Comparison of ENCODE assay signal across 9 mouse cellular contexts in the genomic region with DNA sequence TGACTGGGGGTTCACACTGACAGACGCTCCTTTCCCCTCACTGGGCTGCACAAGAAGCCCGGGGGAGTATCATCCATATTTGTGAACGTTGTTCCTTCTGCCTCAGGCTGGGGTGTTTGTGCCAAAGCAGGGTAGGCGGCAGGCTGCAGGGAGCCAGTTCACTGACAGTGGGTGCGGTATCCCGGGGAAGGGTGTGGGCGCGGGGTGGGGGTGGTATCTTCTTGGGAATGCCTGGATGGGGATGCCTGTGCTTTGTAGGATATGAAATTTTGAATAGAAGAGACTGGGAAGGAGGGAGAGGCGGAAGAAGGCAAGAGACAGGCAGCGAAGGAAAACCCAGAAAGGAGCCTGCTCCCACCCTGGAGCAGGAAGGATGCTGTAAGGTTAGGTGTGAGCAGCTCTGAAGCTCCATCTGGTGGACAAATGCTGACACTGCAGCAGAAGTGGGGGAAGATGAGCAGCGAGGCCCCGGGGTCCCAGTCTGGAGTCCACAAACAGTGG. TPM values are rescaled to one million over a fixed set of nuclear protein-coding genes. Genes with fewer than 3 reads are reported as not detected.
DNase-seq lines count a peak whose midpoint lies in the region; ATAC-seq and TF ChIP-seq lines count a peak whose summit lies in the region.
"Had no signal": no experiment of that assay in that cellular context is flagged by ENCODE, and none has a peak within 500 bp of the region (broad histone marks: within the 10 kb centered on the region; RNA-seq: fewer than 3 reads in every experiment).

No protein-coding gene starts in this region.

- TF ChIP-seq CTCF in bone marrow, adult 2 months (IDR thresholded peaks at IDR 0.05; ENCODE audit: control insufficient read depth, insufficient read depth, low read length), result peak; percentile 91
- TF ChIP-seq CTCF in embryonic fibroblast, embryonic 13.5 days (IDR thresholded peaks at IDR 0.05; ENCODE audit: borderline replicate concordance, insufficient read depth, low read length), result peak; percentile 94

- ATAC-seq in hindbrain, embryonic 14.5 days (ENCODE audit: low FRiP score), result peak; percentile 67; the same call in 1 of the 2 replicates
- peak; percentile 49; the same call in 1 of the 2 replicates for ATAC-seq in midbrain, embryonic 14.5 days (ENCODE audit: low FRiP score, low TSS enrichment)

- H3K9me3 ChIP-seq in hindbrain, embryonic 14.5 days (ENCODE audit: control insufficient read depth, low read length), result no peaks in the 10 kb centered on the region
- H3K9me3 ChIP-seq in midbrain, embryonic 14.5 days (ENCODE audit: control insufficient read depth, low read length), result no peaks in the 10 kb centered on the region
- H3K9me3 ChIP-seq: megakaryocyte, embryonic 14.5 days had no signal

- TF ChIP-seq POLR2A in bone marrow, adult 2 months (IDR thresholded peaks at IDR 0.05; ENCODE audit: borderline replicate concordance, control insufficient read depth, low read depth, low read length), result no peak
- TF ChIP-seq POLR2A in embryonic fibroblast, embryonic 13.5 days (IDR thresholded peaks at IDR 0.05; ENCODE audit: low read depth, low read length), result no peak

- no peaks in the 10 kb centered on the region for H3K4me1 ChIP-seq in bone marrow, adult 2 months (ENCODE audit: control insufficient read depth, insufficient read depth, low read length)
- H3K4me1 ChIP-seq in embryonic fibroblast, embryonic 13.5 days (ENCODE audit: control insufficient read depth, insufficient read depth, low read length), result no peaks in the 10 kb centered on the region
- no peaks in the 10 kb centered on the region for H3K4me1 ChIP-seq in hindbrain, embryonic 14.5 days (replicated peaks; ENCODE audit: control insufficient read depth, insufficient read depth, low read length)
- 0 out of 2 replicates have a peak, but pooled peaks cover 3% of the 10 kb centered on the region for H3K4me1 ChIP-seq in midbrain, embryonic 14.5 days (ENCODE audit: control insufficient read depth, insufficient read depth, low read length)

- peak; percentile 46 to 85 for DNase-seq in adrenal gland, adult (ENCODE audit: inconsistent age in 2 of 2, low spot score in 1 of 2)
- DNase-seq in adrenal gland, adult 8-10 months, result no peak
- DNase-seq in hindbrain, embryonic 14.5 days (ENCODE audit: low spot score), result peak; percentile 85
- DNase-seq in left cerebral cortex, adult 9 months (ENCODE audit: low spot score in 2 of 2), result peak; percentile 52 to 87
- peak; percentile 87 for DNase-seq in midbrain, embryonic 14.5 days
- DNase-seq in spleen, adult 18-20 months, result peak; percentile 30 to 70

- peak overlapping the region; percentile 14 for H3K4me2 ChIP-seq in hindbrain, embryonic 14.5 days (replicated peaks)
- H3K4me2 ChIP-seq in midbrain, embryonic 14.5 days (ENCODE audit: low read length), result no peak overlapping the region; the same call in 1 of the 2 replicates

- peaks cover 6% of the 10 kb centered on the region; the same call in 1 of the 2 replicates for H3K27me3 ChIP-seq in hindbrain, embryonic 14.5 days (ENCODE audit: control insufficient read depth, insufficient read depth, low read length)
- H3K27me3 ChIP-seq in midbrain, embryonic 14.5 days (ENCODE audit: control insufficient read depth, insufficient read depth, low read length), result no peaks in the 10 kb centered on the region

- 0 out of 2 replicates have a peak overlapping the region, but pooled peaks have one; percentile 19 for H3K9ac ChIP-seq in hindbrain, embryonic 14.5 days
- H3K9ac ChIP-seq in midbrain, embryonic 14.5 days (replicated peaks; ENCODE audit: low read length), result peak overlapping the region; percentile 46; the same call in 1 of the 2 replicates

- H3K36me3 ChIP-seq in hindbrain, embryonic 14.5 days (replicated peaks; ENCODE audit: control insufficient read depth, insufficient read depth), result no peaks in the 10 kb centered on the region
- H3K36me3 ChIP-seq in midbrain, embryonic 14.5 days (ENCODE audit: control insufficient read depth, insufficient read depth, low read length), result no peaks in the 10 kb centered on the region

- 34% methylated on average over 12 of the region's 12 CpGs for WGBS in bone marrow, adult 2 months
- 34% methylated on average over 12 of the region's 12 CpGs for WGBS in hindbrain, embryonic 14.5 days
- WGBS in midbrain, embryonic 14.5 days, result 30% methylated on average over 12 of the region's 12 CpGs

- no peak overlapping the region for H3K4me3 ChIP-seq in bone marrow, adult 2 months (replicated peaks; ENCODE audit: control insufficient read depth, low read depth, low read length)
- H3K4me3 ChIP-seq in embryonic fibroblast, embryonic 13.5 days (ENCODE audit: insufficient read depth, low read length), result no peak overlapping the region
- no peak overlapping the region for H3K4me3 ChIP-seq in hindbrain, embryonic 14.5 days (replicated peaks; ENCODE audit: low read length)
- H3K4me3 ChIP-seq in midbrain, embryonic 14.5 days (replicated peaks; ENCODE audit: low read depth, low read length), result no peak overlapping the region
- H3K4me3 ChIP-seq: megakaryocyte, embryonic 14.5 days had no signal

- H3K27ac ChIP-seq in bone marrow, adult 2 months (ENCODE audit: control insufficient read depth, insufficient read depth, low read depth, low read length, poor library complexity), result no peak overlapping the region
- H3K27ac ChIP-seq in embryonic fibroblast, embryonic 13.5 days (ENCODE audit: insufficient read depth, low read length), result no peak overlapping the region
- no peak overlapping the region for H3K27ac ChIP-seq in hindbrain, embryonic 14.5 days
- H3K27ac ChIP-seq in midbrain, embryonic 14.5 days (replicated peaks; ENCODE audit: low read depth, low read length), result 0 out of 2 replicates have a peak overlapping the region, but pooled peaks have one; percentile 41

RNA-seq across cellular contexts. Expression of a gene that starts 14.8 kb away (rescaled TPM):
- total RNA-seq in adrenal gland, adult 8-10 months (2022), result not detected
- polyA plus RNA-seq in bone marrow, adult 2 months (2011; ENCODE audit: insufficient read depth, insufficient read length, low replicate concordance, missing spikeins), result not detected in 2 replicates
- polyA plus RNA-seq in embryonic fibroblast, embryonic 13.5 days (2011; ENCODE audit: insufficient read length, low read depth, missing spikeins), result not detected in 2 replicates
- not detected in 2 replicates for polyA plus RNA-seq in hindbrain, embryonic 14.5 days (2014; fragmentation: Nextera tagmentation; extraction: Ambion mirVana)
- not detected in 2 replicates for polyA plus RNA-seq in midbrain, embryonic 14.5 days (2014; fragmentation: Nextera tagmentation; extraction: Ambion mirVana)

RNA-seq across cellular contexts. Expression of a gene that starts 38.7 kb away (rescaled TPM):
- 1 to 10 TPM in 1 of 4 experiments, under 1 TPM in 1, not detected in 2; 0.58 to 1.6 TPM for total RNA-seq in adrenal gland, adult 8-10 months (2022)
- not detected in 2 replicates for polyA plus RNA-seq in bone marrow, adult 2 months (2011; ENCODE audit: insufficient read depth, insufficient read length, low replicate concordance, missing spikeins)
- polyA plus RNA-seq in embryonic fibroblast, embryonic 13.5 days (2011; ENCODE audit: insufficient read length, low read depth, missing spikeins), result not detected in 2 replicates
- 6.7 and 7.3 TPM in 2 replicates for polyA plus RNA-seq in hindbrain, embryonic 14.5 days (2014; fragmentation: Nextera tagmentation; extraction: Ambion mirVana)
- 4.9 and 7.4 TPM in 2 replicates for polyA plus RNA-seq in midbrain, embryonic 14.5 days (2014; fragmentation: Nextera tagmentation; extraction: Ambion mirVana)

RNA-seq across cellular contexts. Expression of a gene that starts 59.9 kb away (rescaled TPM):
- 100 to 1,000 TPM; 154 to 281 (median 182) TPM for total RNA-seq in adrenal gland, adult 8-10 months (2022)
- polyA plus RNA-seq in bone marrow, adult 2 months (2011; ENCODE audit: insufficient read depth, insufficient read length, low replicate concordance, missing spikeins), result 2.2 and 5.5 TPM in 2 replicates
- 0.26 and 0.33 TPM in 2 replicates for polyA plus RNA-seq in embryonic fibroblast, embryonic 13.5 days (2011; ENCODE audit: insufficient read length, low read depth, missing spikeins)
- polyA plus RNA-seq in hindbrain, embryonic 14.5 days (2014; fragmentation: Nextera tagmentation; extraction: Ambion mirVana), result 939 and 1,013 TPM in 2 replicates
- 836 and 875 TPM in 2 replicates for polyA plus RNA-seq in midbrain, embryonic 14.5 days (2014; fragmentation: Nextera tagmentation; extraction: Ambion mirVana)

Comparison
In these comparisons a context has a peak if more than half of its experiments do, and no peak if none do; other contexts are left out.
1. RNA of a gene that starts 59.9 kb away (polyA plus RNA-seq): 939 to 1,013 TPM in hindbrain, embryonic 14.5 days and 836 to 875 TPM in midbrain, embryonic 14.5 days; 2.2 to 5.5 TPM in bone marrow, adult 2 months and 0.26 to 0.33 TPM in embryonic fibroblast, embryonic 13.5 days; every median in the first group is over 100 times any median in the second.